Mouse (Mus musculus) ZHBTc4 (cell line): ENCODE data around the gene Tsr3.

Experiments used
- DNase-seq: peaks from one replicate; pipeline ENCODE4 v3.0.0-alpha.2; 2011; ENCODE audit warnings: low read depth, low spot score

Gene Tsr3

GRCm38 (mm10) chr17:25243131-25243780 is 3.3 kb downstream of the Tsr3 start:
- peak; percentile 72 for DNase-seq

DNA sequence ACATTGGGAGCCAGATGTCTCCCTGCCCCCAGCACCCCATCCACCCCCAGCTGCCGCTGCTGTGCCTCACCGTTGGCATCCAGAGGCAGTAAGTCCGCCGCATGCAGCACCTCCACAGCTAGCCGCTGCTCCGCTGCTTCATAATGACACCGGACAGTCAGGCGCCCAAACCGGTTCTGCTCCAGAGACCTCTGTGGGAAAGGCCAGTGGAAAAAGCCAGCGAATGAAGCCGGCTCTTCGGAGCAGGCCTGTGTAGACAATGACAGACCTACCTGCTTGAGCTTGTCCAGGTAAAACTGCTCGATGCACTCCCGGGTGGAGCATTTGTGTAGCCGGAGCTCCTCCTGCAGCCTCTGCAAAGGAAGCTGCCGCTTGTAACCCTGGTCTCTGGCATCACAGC is 4.3 kb downstream of the Tsr3 start:
- no peak for DNase-seq

GRCm38 (mm10) chr17:25248033-25248750 is 8.2 kb downstream of the Tsr3 start:
- no peak for DNase-seq

GRCm38 (mm10) chr17:25250181-25250835 is 10.3 kb downstream of the Tsr3 start:
- no peak for DNase-seq

- DNase-seq, result no peak
Measured at GRCm38 (mm10) chr17:25252643-25253042, 12.7 kb downstream of the Tsr3 start.

GRCm38 (mm10) chr17:25253760-25254159 is 13.8 kb downstream of the Tsr3 start:
- no peak for DNase-seq

- no peak for DNase-seq
Measured at GRCm38 (mm10) chr17:25255110-25255509, 15.1 kb downstream of the Tsr3 start.

GRCm38 (mm10) chr17:25256140-25256754 is 16.3 kb downstream of the Tsr3 start, which contains the start of gene Baiap3:
Gene Baiap3 (minus strand): TSS chr17:25256364.
- DNase-seq, result peak; percentile 46

DNA sequence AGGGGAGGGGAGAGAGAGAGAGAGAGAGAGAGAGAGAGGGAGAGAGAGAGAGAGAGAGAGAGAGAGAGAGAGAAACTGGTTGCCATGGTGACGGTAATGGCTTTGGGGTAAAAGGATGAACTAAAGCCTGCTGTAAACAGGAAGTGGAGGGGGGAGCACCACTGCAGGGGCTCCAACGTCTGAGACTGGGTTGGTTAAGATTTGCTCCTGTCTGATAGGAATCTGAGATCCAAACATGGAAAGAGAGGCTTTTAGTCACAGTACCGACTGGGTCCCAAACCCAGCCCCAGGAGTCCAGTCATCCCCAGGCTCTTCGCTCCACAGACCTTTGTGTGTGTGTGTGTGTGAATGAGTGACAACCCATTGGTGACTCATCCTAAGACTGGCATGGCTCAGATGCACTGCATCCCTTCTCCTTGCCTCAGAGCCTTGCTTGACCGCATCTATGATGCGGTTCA is 17.9 kb downstream of the Tsr3 start:
- DNase-seq, result no peak

- DNase-seq, result peak; percentile 54
Measured at GRCm38 (mm10) chr17:25264453-25264852, 24.5 kb downstream of the Tsr3 start.

DNA sequence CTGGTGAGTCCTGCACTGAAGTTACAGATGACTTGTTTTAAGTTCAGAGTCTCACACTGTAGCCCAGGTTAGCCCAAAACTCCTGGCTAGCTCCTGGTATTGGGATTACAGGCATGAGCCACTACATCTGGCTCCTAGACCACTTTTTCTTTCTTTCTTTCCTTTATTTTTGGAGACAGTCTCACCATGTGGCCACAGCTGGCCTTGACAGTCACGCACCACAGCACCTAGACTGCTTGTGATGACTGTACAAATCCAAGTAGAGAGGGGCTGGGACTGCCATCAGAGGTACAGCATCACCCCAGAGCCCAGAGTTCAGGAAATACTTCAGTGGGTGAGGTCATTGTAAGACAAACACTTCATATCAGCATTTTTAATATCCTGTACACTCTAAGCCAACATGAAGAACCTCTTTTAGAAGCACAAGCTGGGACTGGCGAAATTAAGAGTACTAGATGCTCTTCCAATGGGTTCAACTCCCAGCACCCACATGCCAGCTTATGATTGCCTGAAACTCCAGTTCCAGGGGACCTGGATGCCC is 30.9 kb downstream of the Tsr3 start:
- DNase-seq, result no peak

DNA sequence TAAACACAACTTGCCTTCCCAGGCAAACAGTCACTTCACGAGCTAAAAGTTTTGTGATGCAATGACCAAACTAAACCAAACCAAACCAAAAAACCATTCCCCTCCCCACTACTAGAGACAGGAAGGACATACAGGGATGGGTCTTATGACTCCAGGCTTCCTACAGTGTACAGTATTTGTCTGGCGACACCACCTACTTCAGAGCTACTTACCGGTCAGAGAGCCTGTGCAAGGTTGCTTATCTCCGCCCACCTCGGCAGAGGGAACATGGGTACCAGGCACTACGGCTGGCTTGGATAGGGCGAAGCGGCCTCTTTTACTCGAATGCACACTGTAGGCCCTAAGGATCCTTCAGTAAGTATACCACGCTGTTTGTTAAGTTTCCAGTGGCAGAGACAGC is 32.4 kb downstream of the Tsr3 start:
- peak; percentile 70 for DNase-seq

DNA sequence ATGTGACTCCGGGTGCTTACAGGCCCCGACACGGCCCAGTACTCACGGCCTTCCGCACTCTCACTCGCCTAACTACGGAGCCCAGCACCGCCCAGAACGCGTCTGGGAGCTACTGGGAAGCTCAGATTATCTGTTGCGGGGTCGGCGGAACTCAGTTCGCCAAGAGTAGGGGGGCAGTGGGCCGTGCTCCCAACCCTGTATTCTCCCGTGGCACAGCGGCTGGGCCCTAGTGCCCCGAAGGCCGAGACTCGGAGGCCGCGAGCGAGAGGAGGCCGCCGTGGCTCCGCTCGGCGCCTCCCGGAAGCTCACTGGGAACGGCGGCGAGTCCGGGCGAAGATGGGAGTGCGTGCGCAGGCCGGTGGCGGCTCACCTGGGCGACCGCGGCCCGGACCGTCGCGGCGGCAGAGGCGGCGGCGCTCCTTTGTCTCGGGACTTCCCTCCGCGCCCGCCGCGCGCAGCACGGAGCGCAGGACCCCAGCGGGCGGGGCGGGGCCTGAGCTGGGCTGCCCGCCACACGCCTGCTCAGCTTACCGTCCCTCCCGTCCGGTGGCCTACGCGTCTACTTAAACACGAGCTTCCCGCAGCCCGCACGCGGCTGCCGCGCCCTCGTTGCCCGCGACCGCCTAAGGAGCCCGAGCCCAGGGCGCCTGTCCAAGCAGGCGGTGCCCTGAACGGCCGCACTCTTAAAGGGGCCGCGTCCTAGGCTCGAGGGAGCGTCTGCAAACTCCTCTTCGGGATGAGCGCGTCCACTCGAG is 33.2 kb downstream of the Tsr3 start:
- peak; percentile 94 for DNase-seq

DNA sequence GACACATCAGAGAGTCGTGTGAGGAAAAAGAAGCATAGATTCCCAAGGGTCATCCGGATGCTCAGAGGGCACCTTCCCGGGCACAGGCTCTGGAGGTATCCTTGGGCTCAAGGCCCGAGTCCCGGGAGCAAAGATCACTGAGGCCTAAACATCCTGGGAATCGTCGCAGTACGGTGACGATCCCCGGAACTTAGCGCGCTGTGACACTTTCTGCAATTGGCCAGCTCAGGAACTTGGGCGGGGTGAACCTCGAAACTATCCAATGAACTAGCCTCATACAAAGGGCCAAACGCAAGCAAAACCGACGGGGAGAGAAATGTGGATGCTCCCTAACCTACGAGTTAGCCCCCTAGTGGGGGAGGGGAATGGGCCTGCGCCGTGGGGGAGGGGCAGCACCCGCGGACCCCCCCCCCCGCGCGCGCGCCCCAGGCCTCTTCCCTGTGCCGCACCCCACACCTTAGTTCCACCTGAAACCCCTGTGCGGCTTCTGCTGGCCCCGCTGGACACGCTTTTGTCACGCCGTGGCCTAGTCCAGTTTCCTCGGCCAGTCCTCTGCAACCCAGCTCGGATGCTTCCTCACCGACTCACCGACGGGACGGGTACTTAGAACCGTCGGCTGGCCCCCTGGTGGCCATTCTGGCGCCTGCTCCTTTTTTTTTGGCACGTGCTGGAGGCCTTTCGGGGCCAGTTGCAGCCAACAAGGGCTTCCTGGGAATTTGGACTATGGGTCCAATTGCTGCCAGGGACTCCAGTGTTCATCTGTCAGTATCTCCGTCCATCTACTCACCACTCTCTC is 33.9 kb downstream of the Tsr3 start:
- DNase-seq, result peak; percentile 98

DNA sequence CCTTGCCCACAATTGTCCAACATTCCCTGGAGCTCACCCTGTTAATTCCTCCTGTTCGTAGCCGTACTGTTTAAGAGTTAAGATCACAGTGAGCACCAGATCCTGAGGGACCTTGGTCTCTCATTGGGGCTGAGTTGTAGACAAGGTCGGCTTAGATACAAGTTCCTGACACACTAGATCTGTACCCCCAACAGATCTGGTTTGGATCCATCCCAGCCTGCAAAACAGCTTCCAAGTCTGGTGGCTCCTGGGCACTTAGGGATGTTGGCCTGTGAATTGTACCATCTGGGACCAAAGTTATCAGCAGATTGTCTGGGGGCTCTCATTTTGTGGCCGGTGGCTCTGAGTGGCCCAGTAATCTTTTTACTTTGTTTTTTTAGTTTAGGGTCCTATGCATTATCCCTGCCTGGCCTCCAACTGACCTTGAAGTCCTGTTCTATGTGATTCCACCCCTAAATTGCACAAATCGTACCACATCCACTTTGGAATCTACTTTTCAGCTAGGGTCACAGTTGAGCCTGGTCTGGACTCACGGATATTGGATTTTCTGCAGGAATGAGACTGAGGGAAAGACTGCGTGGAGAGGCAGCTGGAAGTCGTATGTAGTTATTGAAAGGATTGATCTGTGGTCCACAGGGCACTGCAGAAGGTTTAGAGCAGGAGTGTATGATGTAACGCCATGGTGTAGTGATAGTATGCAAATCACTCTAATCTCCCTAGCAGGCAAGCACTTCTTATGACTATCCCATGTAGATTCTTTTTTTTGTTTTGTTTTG is 34.8 kb downstream of the Tsr3 start, which contains the start of gene Ube2i:
Ube2i (minus strand) TSS at position 52 of the 776 bp plus-strand sequence.
- no peak for DNase-seq

GRCm38 (mm10) chr17:25275833-25276232 is 35.9 kb downstream of the Tsr3 start:
- DNase-seq, result no peak

DNA sequence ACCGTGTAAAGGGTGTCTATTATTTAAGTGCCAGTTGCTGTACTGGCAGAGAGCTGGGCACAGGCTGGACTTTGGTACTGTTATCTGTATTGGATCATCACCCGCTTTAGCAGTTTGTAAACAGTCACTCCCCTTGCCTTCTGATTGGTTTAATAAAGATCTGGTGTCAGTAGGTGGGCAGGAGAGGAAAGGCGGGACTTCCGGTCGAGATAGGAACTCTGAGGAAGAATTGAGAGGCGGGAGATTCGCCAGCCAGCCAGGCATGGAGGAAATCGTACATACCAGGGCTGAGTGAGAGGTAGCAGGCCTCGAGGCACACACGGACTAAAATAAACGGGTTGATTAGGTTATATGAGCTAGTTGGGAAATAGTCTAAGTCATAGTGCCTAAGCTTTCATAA is 42.2 kb downstream of the Tsr3 start:
- peak; percentile 93 for DNase-seq

GRCm38 (mm10) chr17:25285033-25285432 is 45.1 kb downstream of the Tsr3 start:
- DNase-seq, result peak; percentile 91

- peak; percentile 70 for DNase-seq
Measured at GRCm38 (mm10) chr17:25288842-25289241, 48.9 kb downstream of the Tsr3 start.
